Mouse (Mus musculus): ENCODE data around the gene Lin28a.

GRCm38 (mm10) chr4:134002903-134003302 is 15.7 kb downstream of the Lin28a start:
- TF ChIP-seq CTCF (IDR thresholded peaks at IDR 0.05; ENCODE audit: low read depth) (no peak), EP300 (IDR thresholded peaks at IDR 0.05; ENCODE audit: low read depth) (no peak)
